Mouse (Mus musculus) gastrocnemius, postnatal 14 days (tissue): ENCODE measurements at regions not wholly inside any gene's neighbourhood (a gene's known extent, or its start where the extent isn't known, plus 50 kb on each side); places are given as distances from the start of the nearest gene placed in this dataset.

Experiments
- DNase-seq: peaks from one replicate; pipeline ENCODE4 v3.0.0; 2021; ENCODE audit warnings: mixed read lengths
- intact Hi-C: fragments of 180-260 bp; cut with DNase I; formaldehyde crosslinking; loops from one replicate; pipeline ENCODE4 v1.15.1; 2025; ENCODE audit warnings: low total_unique reads

- intact Hi-C loops, result loop anchor here (5.0 kb wide), 2 partner anchors 58 to 288 kb away; partner anchors contain the start of gene Trabd2b
- no peak for DNase-seq
Measured at GRCm38 (mm10) chr4:114349601-114350000, 56.9 kb upstream of the Trabd2b start.

GRCm38 (mm10) chr4:114351282-114351681 lies 55.2 kb upstream of the Trabd2b start:
- intact Hi-C loops, result no loop called here

DNA sequence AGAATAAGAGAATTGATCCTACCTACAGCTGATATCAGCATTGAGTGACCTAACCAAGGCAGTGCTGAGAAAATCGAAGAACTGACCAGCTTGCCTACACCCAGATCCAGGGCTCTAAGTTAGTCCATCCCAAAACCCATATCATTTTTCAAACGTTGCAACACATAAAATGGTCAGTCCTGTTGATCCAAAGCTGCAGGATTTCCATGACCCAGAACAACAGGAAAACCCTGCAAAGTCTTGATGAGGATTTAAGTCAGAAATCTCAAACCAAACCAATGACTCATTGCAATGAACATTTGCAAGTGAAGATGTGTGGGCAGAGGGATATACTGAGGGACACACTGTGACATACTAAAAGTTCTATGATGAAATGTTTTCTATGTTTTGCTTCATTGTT lies 53.5 kb upstream of the Trabd2b start:
- intact Hi-C loops, result no loop called here
- DNase-seq, result no peak

More at GRCm38 (mm10) chr4:114351282-114351681, 55.2 kb upstream of the Trabd2b start:
- no peak for DNase-seq
